8 mouse cellular contexts compared by ENCODE assay signal in genomic region chr11:48789973-48790823, GRCm38 (mm10). TPM values are rescaled to one million over a fixed set of nuclear protein-coding genes. Genes with fewer than 3 reads are reported as not detected.
DNase-seq lines count a peak whose midpoint lies in the region; ATAC-seq and TF ChIP-seq lines count a peak whose summit lies in the region.

No protein-coding gene starts in this region.

- peak; percentile 88 to 89 for DNase-seq in B cell, adult 2 months
- DNase-seq in brain, adult 2 months (ENCODE audit: low read depth, low spot score): peak; percentile 86
- peak; percentile 95 for DNase-seq in kidney, postnatal 0 days (ENCODE audit: low spot score)
- peak; percentile 73 for DNase-seq in liver, embryonic 11.5 days (ENCODE audit: low spot score)
- peak; percentile 70 to 81 for DNase-seq in natural killer cell, adult 2 months (ENCODE audit: low spot score in 2 of 2)

- H3K4me3 ChIP-seq in heart, embryonic 11.5 days (ENCODE audit: low read depth, low read length): peak overlapping the region; percentile 21; the same call in 1 of the 2 replicates
- H3K4me3 ChIP-seq in kidney, postnatal 0 days (replicated peaks; ENCODE audit: low read depth, low read length): no peak overlapping the region
- H3K4me3 ChIP-seq in liver, embryonic 11.5 days (ENCODE audit: low read depth, low read length): peak overlapping the region; percentile 26
- peak overlapping the region; percentile 10; the same call in 1 of the 2 replicates for H3K4me3 ChIP-seq in stomach, embryonic 14.5 days (ENCODE audit: low read depth, low read length)

- H3K36me3 ChIP-seq in heart, embryonic 11.5 days (ENCODE audit: control insufficient read depth, insufficient read depth, low read length): no peaks in the 10 kb centered on the region
- H3K36me3 ChIP-seq in kidney, postnatal 0 days (ENCODE audit: insufficient read depth, low read length): no peaks in the 10 kb centered on the region
- no peaks in the 10 kb centered on the region for H3K36me3 ChIP-seq in liver, embryonic 11.5 days (ENCODE audit: control insufficient read depth, insufficient read depth, low read length)
- H3K36me3 ChIP-seq in stomach, embryonic 14.5 days (ENCODE audit: control insufficient read depth, insufficient read depth, low read length): no peaks in the 10 kb centered on the region

- 15% methylated on average over 20 of the region's 20 CpGs for WGBS in heart, embryonic 11.5 days (ENCODE audit: insufficient replicate concordance)
- 20% methylated on average over 20 of the region's 20 CpGs for WGBS in kidney, postnatal 0 days
- 19% methylated on average over 20 of the region's 20 CpGs for WGBS in liver, embryonic 11.5 days
- 17% methylated on average over 20 of the region's 20 CpGs for WGBS in stomach, embryonic 14.5 days

- peak; percentile 89 for TF ChIP-seq CTCF in kidney, postnatal 0 days (IDR thresholded peaks at IDR 0.05; ENCODE audit: low read depth)

- peak overlapping the region; percentile 52 for H3K4me2 ChIP-seq in heart, embryonic 11.5 days
- peak overlapping the region; percentile 54 for H3K4me2 ChIP-seq in kidney, postnatal 0 days (ENCODE audit: low read length)
- peak overlapping the region; percentile 68 for H3K4me2 ChIP-seq in liver, embryonic 11.5 days
- peak overlapping the region; percentile 31; the same call in 1 of the 2 replicates for H3K4me2 ChIP-seq in stomach, embryonic 14.5 days (replicated peaks; ENCODE audit: low read depth, low read length)

- no peak overlapping the region for H3K27ac ChIP-seq in heart, embryonic 11.5 days (ENCODE audit: low read depth, low read length)
- H3K27ac ChIP-seq in kidney, postnatal 0 days: no peak overlapping the region
- H3K27ac ChIP-seq in liver, embryonic 11.5 days (ENCODE audit: low read depth, low read length): no peak overlapping the region
- no peak overlapping the region for H3K27ac ChIP-seq in stomach, embryonic 14.5 days (ENCODE audit: low read length)

- H3K4me1 ChIP-seq in heart, embryonic 11.5 days (ENCODE audit: control insufficient read depth, insufficient read depth, low read length): no peaks in the 10 kb centered on the region
- H3K4me1 ChIP-seq in kidney, postnatal 0 days (replicated peaks; ENCODE audit: insufficient read depth, low read length): no peaks in the 10 kb centered on the region; the same call in 1 of the 2 replicates
- H3K4me1 ChIP-seq in liver, embryonic 11.5 days (replicated peaks; ENCODE audit: control insufficient read depth, insufficient read depth, low read length): peaks cover 12% of the 10 kb centered on the region
- H3K4me1 ChIP-seq in stomach, embryonic 14.5 days (ENCODE audit: control insufficient read depth, insufficient read depth, low read length): no peaks in the 10 kb centered on the region

- no peak overlapping the region for H3K9ac ChIP-seq in heart, embryonic 11.5 days (ENCODE audit: low read depth, low read length)
- no peak overlapping the region for H3K9ac ChIP-seq in kidney, postnatal 0 days (ENCODE audit: low read depth, low read length)
- no peak overlapping the region for H3K9ac ChIP-seq in liver, embryonic 11.5 days (ENCODE audit: low read depth, low read length)
- no peak overlapping the region for H3K9ac ChIP-seq in stomach, embryonic 14.5 days (replicated peaks; ENCODE audit: low read depth, low read length)

- peak; percentile 94 for ATAC-seq in erythroblast, adult 5-6 weeks (replicated peaks; ENCODE audit: low FRiP score, poor library complexity, severe bottlenecking)
- no peak for ATAC-seq in heart, embryonic 11.5 days (replicated peaks; ENCODE audit: insufficient number of reproducible peaks, low FRiP score, low TSS enrichment)
- ATAC-seq in kidney, postnatal 0 days (replicated peaks; ENCODE audit: low FRiP score, low read depth): peak; percentile 59; the same call in 1 of the 2 replicates
- peak; percentile 42; the same call in 1 of the 2 replicates for ATAC-seq in liver, embryonic 11.5 days (replicated peaks; ENCODE audit: low FRiP score)
- peak; percentile 73; the same call in 1 of the 2 replicates for ATAC-seq in stomach, embryonic 14.5 days (ENCODE audit: insufficient number of reproducible peaks, insufficient read depth, low FRiP score, low read depth)

- H3K9me3 ChIP-seq in heart, embryonic 11.5 days (replicated peaks; ENCODE audit: control insufficient read depth, low read length): no peaks in the 10 kb centered on the region
- no peaks in the 10 kb centered on the region for H3K9me3 ChIP-seq in kidney, postnatal 0 days (replicated peaks; ENCODE audit: low read length)
- H3K9me3 ChIP-seq in liver, embryonic 11.5 days (ENCODE audit: control insufficient read depth, low read length): no peaks in the 10 kb centered on the region
- H3K9me3 ChIP-seq in stomach, embryonic 14.5 days (ENCODE audit: control insufficient read depth, low read depth, low read length): no peaks in the 10 kb centered on the region

- H3K27me3 ChIP-seq in heart, embryonic 11.5 days (ENCODE audit: control insufficient read depth, insufficient read depth, low read length): no peaks in the 10 kb centered on the region
- H3K27me3 ChIP-seq in kidney, postnatal 0 days (ENCODE audit: insufficient read depth, low read length): no peaks in the 10 kb centered on the region
- no peaks in the 10 kb centered on the region for H3K27me3 ChIP-seq in liver, embryonic 11.5 days (replicated peaks; ENCODE audit: control insufficient read depth, insufficient read depth, low read length)
- no peaks in the 10 kb centered on the region for H3K27me3 ChIP-seq in stomach, embryonic 14.5 days (ENCODE audit: control insufficient read depth, insufficient read depth, low read length)

RNA-seq across cellular contexts. Expression of gene Rack1, which starts 9.9 kb away (rescaled TPM):
- total RNA-seq in erythroblast, adult 5-6 weeks (2015; ENCODE audit: low replicate concordance): 613 and 630 TPM in 2 replicates
- total RNA-seq in erythroblast, adult 5-6 weeks (2017; ENCODE audit: low replicate concordance): 242 and 301 TPM in 2 replicates
- 538 and 603 TPM in 2 replicates for polyA plus RNA-seq in heart, embryonic 11.5 days (2014; fragmentation: Nextera tagmentation; extraction: Ambion mirVana)
- 732 and 795 TPM in 2 replicates for polyA plus RNA-seq in kidney, postnatal 0 days (2015; fragmentation: Nextera tagmentation; extraction: Ambion mirVana)
- 1,154 and 1,248 TPM in 2 replicates for polyA plus RNA-seq in liver, embryonic 11.5 days (2014; fragmentation: Nextera tagmentation; extraction: Ambion mirVana)
- 984 TPM in 2 replicates for polyA plus RNA-seq in stomach, embryonic 14.5 days (2014; fragmentation: Nextera tagmentation; extraction: Ambion mirVana)

RNA-seq across cellular contexts. Expression of gene Trim41, which starts 27.0 kb away (rescaled TPM):
- total RNA-seq in erythroblast, adult 5-6 weeks (2015; ENCODE audit: low replicate concordance): 3.3 and 12.7 TPM in 2 replicates
- 17.6 and 19.5 TPM in 2 replicates for total RNA-seq in erythroblast, adult 5-6 weeks (2017; ENCODE audit: low replicate concordance)
- polyA plus RNA-seq in heart, embryonic 11.5 days (2014; fragmentation: Nextera tagmentation; extraction: Ambion mirVana): 3.3 and 3.7 TPM in 2 replicates
- 5.2 and 5.3 TPM in 2 replicates for polyA plus RNA-seq in kidney, postnatal 0 days (2015; fragmentation: Nextera tagmentation; extraction: Ambion mirVana)
- 3.5 and 4.5 TPM in 2 replicates for polyA plus RNA-seq in liver, embryonic 11.5 days (2014; fragmentation: Nextera tagmentation; extraction: Ambion mirVana)
- 5.8 and 6.2 TPM in 2 replicates for polyA plus RNA-seq in stomach, embryonic 14.5 days (2014; fragmentation: Nextera tagmentation; extraction: Ambion mirVana)

RNA-seq across cellular contexts. Expression of gene Trim7, which starts 35.7 kb away (rescaled TPM):
- not detected in 2 replicates for total RNA-seq in erythroblast, adult 5-6 weeks (2015; ENCODE audit: low replicate concordance)
- 0.42 TPM in 1 of 2 replicates, not detected in the other for total RNA-seq in erythroblast, adult 5-6 weeks (2017; ENCODE audit: low replicate concordance)
- polyA plus RNA-seq in heart, embryonic 11.5 days (2014; fragmentation: Nextera tagmentation; extraction: Ambion mirVana): 0.43 and 0.70 TPM in 2 replicates
- 10.2 and 10.5 TPM in 2 replicates for polyA plus RNA-seq in kidney, postnatal 0 days (2015; fragmentation: Nextera tagmentation; extraction: Ambion mirVana)
- polyA plus RNA-seq in liver, embryonic 11.5 days (2014; fragmentation: Nextera tagmentation; extraction: Ambion mirVana): 0.18 and 0.38 TPM in 2 replicates
- polyA plus RNA-seq in stomach, embryonic 14.5 days (2014; fragmentation: Nextera tagmentation; extraction: Ambion mirVana): 1.4 and 2.1 TPM in 2 replicates

RNA-seq across cellular contexts. Expression of gene Gm12184, which starts 36.3 kb away (rescaled TPM):
- total RNA-seq in erythroblast, adult 5-6 weeks (2015; ENCODE audit: low replicate concordance): 3.1 TPM in 1 of 2 replicates, not detected in the other
- total RNA-seq in erythroblast, adult 5-6 weeks (2017; ENCODE audit: low replicate concordance): 0.68 and 5.3 TPM in 2 replicates
- 2.9 and 4.0 TPM in 2 replicates for polyA plus RNA-seq in heart, embryonic 11.5 days (2014; fragmentation: Nextera tagmentation; extraction: Ambion mirVana)
- 4.4 and 10.3 TPM in 2 replicates for polyA plus RNA-seq in kidney, postnatal 0 days (2015; fragmentation: Nextera tagmentation; extraction: Ambion mirVana)
- 6.2 and 7.6 TPM in 2 replicates for polyA plus RNA-seq in liver, embryonic 11.5 days (2014; fragmentation: Nextera tagmentation; extraction: Ambion mirVana)
- polyA plus RNA-seq in stomach, embryonic 14.5 days (2014; fragmentation: Nextera tagmentation; extraction: Ambion mirVana): 4.5 and 4.9 TPM in 2 replicates
